Mouse (Mus musculus): ENCODE measurements at regions not wholly inside any gene's neighbourhood (a gene's known extent, or its start where the extent isn't known, plus 50 kb on each side); places are given as distances from the start of the nearest gene placed in this dataset.
"Not testable (repeated sequence)": the region's sequence is repeated elsewhere in the genome, so short reads cannot be mapped to it uniquely, and the experiment has no call there.

DNA sequence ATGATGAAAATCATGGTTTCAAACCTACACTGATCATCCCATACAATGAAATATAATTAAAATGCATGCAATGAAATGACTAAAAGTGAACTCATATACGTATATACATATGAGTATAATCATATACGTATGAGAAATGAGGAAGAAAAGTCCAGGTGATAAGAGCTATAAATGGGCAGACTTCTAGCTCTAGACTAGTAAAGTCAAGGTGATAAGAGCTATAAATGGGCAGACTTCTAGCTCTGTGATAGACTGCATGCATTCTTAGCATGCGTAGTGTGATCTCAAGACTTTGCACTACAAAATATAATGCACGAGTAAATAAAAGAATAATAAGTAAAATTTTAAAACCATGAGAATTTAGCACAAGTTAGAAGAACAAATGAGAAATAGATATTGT is 606.2 kb upstream of the Gpc5 start:
- WGBS, result 86% methylated on average over 4 of the region's 4 CpGs
- DNase-seq (no peak), ATAC-seq (ENCODE audit: insufficient read depth) (no peak)
- no peak overlapping the region for H3K9ac ChIP-seq
- no peak overlapping the region for H3K27ac ChIP-seq (ENCODE audit: low read depth)
- no peaks in the 10 kb centered on the region for H3K9me3 ChIP-seq (ENCODE audit: low read depth, low read length)
- H3K4me2 ChIP-seq, result no peak overlapping the region
- H3K36me3 ChIP-seq (ENCODE audit: insufficient read depth), result no peaks in the 10 kb centered on the region
- H3K27me3 ChIP-seq (ENCODE audit: insufficient read depth, low read length), result no peaks in the 10 kb centered on the region
- H3K4me1 ChIP-seq (ENCODE audit: insufficient read depth), result no peaks in the 10 kb centered on the region
- no peak overlapping the region for H3K4me3 ChIP-seq (ENCODE audit: low read depth, low read length)
- no peak for TF ChIP-seq CTCF (IDR thresholded peaks at IDR 0.05; ENCODE audit: low read depth)

DNA sequence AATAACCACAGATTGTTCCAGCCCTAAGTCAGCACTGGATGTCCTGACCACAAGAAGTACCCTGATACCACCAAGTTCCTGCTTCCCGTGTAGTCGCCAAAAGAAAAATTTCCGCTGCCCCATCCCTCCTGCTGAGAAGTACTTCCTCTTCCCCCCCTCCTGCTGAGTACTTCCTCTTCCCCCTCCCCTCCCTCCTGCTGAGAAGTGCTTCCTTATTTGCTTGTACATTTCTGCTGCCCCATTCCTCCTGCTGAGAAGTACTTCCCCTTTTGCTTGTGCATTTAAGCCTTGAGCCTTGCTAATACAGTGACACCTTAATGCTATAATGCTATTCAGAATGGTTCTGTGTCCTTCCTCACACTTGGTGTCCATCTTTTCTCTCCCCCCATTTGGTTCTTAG is 598.6 kb upstream of the Gpc5 start:
- DNase-seq; H3K27me3 ChIP-seq (ENCODE audit: insufficient read depth, low read length); H3K4me2 ChIP-seq; ATAC-seq (ENCODE audit: insufficient read depth); H3K9me3 ChIP-seq (ENCODE audit: low read depth, low read length); H3K4me1 ChIP-seq (ENCODE audit: insufficient read depth); H3K27ac ChIP-seq (ENCODE audit: low read depth); H3K36me3 ChIP-seq (ENCODE audit: insufficient read depth); H3K9ac ChIP-seq; H3K4me3 ChIP-seq (ENCODE audit: low read depth, low read length): not testable (repeated sequence)
- WGBS, result 90% methylated on average over 3 of the region's 3 CpGs

DNA sequence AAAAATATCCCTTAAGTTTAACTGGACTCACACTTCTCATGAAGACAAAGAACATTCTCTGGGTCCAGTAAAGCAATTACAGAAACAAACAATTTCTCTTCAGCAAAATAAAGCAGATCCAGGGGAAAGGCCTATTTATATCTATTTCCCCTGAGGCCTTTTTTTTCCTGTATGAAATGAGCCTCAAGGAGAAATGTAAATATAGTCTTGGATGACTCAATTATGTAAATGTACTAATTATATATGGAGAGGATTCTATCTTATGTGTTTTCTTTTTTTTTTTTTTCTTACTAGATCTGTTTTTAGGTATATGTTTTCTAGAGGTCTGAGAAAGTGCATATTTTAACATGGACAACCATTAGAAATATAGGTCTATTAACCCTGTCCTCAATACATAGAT is 587.0 kb upstream of the Gpc5 start:
- Histone ChIP-seq H3K4me2 (no peak overlapping the region), H3K4me1 (ENCODE audit: insufficient read depth) (no peaks in the 10 kb centered on the region), H3K27ac (ENCODE audit: low read depth) (no peak overlapping the region), H3K36me3 (ENCODE audit: insufficient read depth) (no peaks in the 10 kb centered on the region), H3K4me3 (ENCODE audit: low read depth, low read length) (no peak overlapping the region), H3K27me3 (ENCODE audit: insufficient read depth, low read length) (no peaks in the 10 kb centered on the region), H3K9ac (no peak overlapping the region), H3K9me3 (ENCODE audit: low read depth, low read length) (no peaks in the 10 kb centered on the region)
- no peak for TF ChIP-seq CTCF (IDR thresholded peaks at IDR 0.05; ENCODE audit: low read depth)
- DNase-seq (no peak), ATAC-seq (ENCODE audit: insufficient read depth) (no peak)

DNA sequence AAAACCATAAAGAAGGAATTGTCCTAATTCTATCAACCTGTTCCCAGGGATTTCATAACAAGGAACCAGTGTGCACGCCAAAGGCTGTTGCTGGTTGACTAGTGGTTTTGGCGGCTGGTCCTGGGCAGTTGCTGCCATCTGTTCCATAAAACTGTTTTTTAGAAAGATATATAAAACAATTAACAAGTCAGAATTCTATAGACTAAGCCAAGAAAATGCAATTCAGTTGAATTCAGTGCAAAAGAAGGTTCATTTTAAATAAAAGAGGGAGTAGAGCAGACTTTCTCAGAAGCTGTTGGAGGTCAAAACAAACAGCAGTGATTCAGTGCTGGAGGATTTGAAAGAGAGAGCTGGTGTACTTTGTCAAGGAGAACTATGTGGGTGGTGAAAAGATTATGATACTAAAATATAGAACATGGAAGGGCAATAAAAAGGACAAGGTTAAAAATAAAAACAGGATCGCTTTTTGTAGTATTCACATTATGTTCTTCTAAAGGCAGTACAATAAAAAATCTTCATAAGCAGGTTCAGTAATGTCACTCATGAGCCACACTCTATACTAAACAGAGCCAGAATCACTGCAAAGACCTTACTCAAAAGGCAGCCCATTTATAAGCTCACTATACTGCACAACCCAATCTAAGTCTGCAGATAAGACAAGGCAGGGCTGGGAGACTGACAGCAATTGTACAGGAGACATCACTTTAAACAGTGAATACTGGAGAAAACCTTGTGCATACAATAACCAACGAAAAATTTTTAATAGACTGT is 543.9 kb upstream of the Gpc5 start:
- TF ChIP-seq CTCF (IDR thresholded peaks at IDR 0.05; ENCODE audit: low read depth), result no peak
- WGBS, result 67% methylated on average over 4 of the region's 4 CpGs
- Histone ChIP-seq H3K36me3 (ENCODE audit: insufficient read depth) (no peaks in the 10 kb centered on the region), H3K4me2 (no peak overlapping the region), H3K4me3 (ENCODE audit: low read depth, low read length) (no peak overlapping the region), H3K27ac (ENCODE audit: low read depth) (no peak overlapping the region), H3K9ac (no peak overlapping the region), H3K4me1 (ENCODE audit: insufficient read depth) (no peaks in the 10 kb centered on the region), H3K9me3 (ENCODE audit: low read depth, low read length) (no peaks in the 10 kb centered on the region), H3K27me3 (ENCODE audit: insufficient read depth, low read length) (no peaks in the 10 kb centered on the region)
- DNase-seq, result no peak
- no peak for ATAC-seq (ENCODE audit: insufficient read depth)

DNA sequence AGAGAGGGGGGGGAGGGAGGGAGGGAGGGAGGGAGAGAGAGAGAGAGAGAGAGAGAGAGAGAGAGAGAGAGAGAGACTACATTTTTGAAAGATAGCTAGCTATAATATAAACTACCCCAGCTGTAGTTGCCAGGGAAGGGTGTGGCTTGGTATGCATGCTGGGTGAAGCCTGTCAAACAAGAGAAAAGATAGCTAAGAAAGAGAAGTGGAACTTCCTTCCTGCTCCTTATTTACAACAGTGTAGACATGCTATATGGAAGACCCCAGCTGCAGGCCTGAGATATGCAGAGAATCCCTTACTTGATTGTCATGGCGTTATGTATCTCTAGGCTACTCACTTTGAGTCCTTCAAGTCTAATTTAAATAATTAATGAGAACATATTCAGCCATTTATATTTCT is 542.9 kb upstream of the Gpc5 start:
- H3K27ac ChIP-seq (ENCODE audit: low read depth), result no peak overlapping the region
- WGBS, result 82% methylated on average over 1 of the region's 1 CpGs

DNA sequence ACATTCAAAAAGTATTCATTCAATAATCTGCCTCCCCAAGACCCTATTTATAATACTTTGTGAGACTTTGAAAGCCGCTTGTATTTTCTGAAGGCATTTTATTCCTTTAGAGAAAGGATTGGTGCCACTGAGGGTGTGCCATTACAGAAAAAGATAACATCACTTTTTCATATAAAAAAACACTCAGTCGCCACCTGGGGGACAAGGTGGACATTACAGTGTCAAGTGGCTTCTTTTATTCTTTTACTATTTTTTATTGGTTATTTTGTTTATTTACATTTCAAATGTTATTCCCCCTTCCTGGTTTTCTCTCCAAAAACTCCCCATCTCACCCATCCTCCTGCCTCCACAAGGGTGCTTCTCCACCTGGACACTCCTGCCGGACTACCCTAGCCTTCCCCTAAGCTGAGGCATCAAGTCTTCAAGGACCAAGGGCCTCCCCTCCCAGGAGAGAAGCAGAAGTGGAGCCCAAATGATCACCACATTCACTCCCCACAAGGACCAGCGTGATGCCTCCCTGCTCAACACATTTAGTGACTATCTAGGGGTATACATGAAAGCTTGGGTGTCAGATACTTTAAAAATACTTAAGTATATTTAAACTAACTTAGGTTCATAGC is 525.5 kb upstream of the Gpc5 start:
- WGBS, result 43% methylated on average over 4 of the region's 4 CpGs
- Histone ChIP-seq H3K4me2 (no peak overlapping the region), H3K9me3 (ENCODE audit: low read depth, low read length) (no peaks in the 10 kb centered on the region), H3K27ac (ENCODE audit: low read depth) (no peak overlapping the region), H3K36me3 (ENCODE audit: insufficient read depth) (no peaks in the 10 kb centered on the region), H3K27me3 (ENCODE audit: insufficient read depth, low read length) (no peaks in the 10 kb centered on the region), H3K4me1 (ENCODE audit: insufficient read depth) (no peaks in the 10 kb centered on the region), H3K9ac (no peak overlapping the region), H3K4me3 (ENCODE audit: low read depth, low read length) (no peak overlapping the region)
- TF ChIP-seq CTCF (IDR thresholded peaks at IDR 0.05; ENCODE audit: low read depth), result no peak
- ATAC-seq (ENCODE audit: insufficient read depth) (no peak), DNase-seq (peak; percentile 50)

More for the DNA sequence above, 542.9 kb upstream of the Gpc5 start:
- Histone ChIP-seq H3K4me2 (no peak overlapping the region), H3K4me3 (ENCODE audit: low read depth, low read length) (no peak overlapping the region), H3K4me1 (ENCODE audit: insufficient read depth) (no peaks in the 10 kb centered on the region), H3K9me3 (ENCODE audit: low read depth, low read length) (no peaks in the 10 kb centered on the region), H3K27me3 (ENCODE audit: insufficient read depth, low read length) (no peaks in the 10 kb centered on the region), H3K9ac (no peak overlapping the region), H3K36me3 (ENCODE audit: insufficient read depth) (no peaks in the 10 kb centered on the region)
- TF ChIP-seq CTCF (IDR thresholded peaks at IDR 0.05; ENCODE audit: low read depth), result no peak
- no peak for ATAC-seq (ENCODE audit: insufficient read depth)
- no peak for DNase-seq

DNA sequence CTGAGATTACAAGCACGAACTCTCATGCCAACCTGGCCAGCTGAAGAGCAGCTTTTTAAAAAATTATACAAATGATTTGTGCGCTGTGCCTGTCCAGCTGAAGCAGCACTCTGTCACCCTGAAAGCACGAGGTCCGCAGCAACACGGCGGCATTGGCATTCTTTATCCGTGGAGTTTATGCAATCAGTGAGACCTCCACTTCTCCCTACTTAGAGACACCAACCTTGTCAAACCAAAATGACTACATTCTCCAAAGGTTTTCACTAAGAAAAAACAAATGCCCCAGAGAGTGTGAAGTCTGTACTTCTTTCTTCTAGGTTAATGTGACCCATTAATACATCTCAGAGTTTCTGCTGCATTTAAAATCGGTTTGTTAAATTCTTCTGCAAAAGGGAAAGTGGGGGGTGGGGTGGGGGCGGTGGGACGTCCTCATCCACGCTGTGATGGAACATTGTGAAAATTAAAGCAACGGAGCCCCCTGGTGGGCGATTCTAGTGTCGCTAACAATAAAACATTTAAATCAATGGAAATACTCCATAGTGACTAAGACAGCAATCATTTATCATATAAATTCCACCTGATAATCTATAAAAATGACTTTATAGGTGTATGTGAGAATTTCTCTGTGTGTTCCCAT is 524.2 kb upstream of the Gpc5 start:
- Histone ChIP-seq H3K4me3 (ENCODE audit: low read depth, low read length) (0 out of 2 replicates have a peak overlapping the region, but pooled peaks have one; percentile 16), H3K9ac (0 out of 2 replicates have a peak overlapping the region, but pooled peaks have one; percentile 5), H3K36me3 (ENCODE audit: insufficient read depth) (no peaks in the 10 kb centered on the region), H3K27ac (ENCODE audit: low read depth) (no peak overlapping the region), H3K4me1 (ENCODE audit: insufficient read depth) (no peaks in the 10 kb centered on the region), H3K4me2 (peak overlapping the region; percentile 48), H3K9me3 (ENCODE audit: low read depth, low read length) (no peaks in the 10 kb centered on the region), H3K27me3 (ENCODE audit: insufficient read depth, low read length) (no peaks in the 10 kb centered on the region)
- ATAC-seq (ENCODE audit: insufficient read depth), result peak; percentile 79; the same call in 1 of the 2 replicates
- peak; percentile 56 for TF ChIP-seq CTCF (IDR thresholded peaks at IDR 0.05; ENCODE audit: low read depth)
- 14% methylated on average over 14 of the region's 14 CpGs for WGBS
- DNase-seq, result peak; percentile 89
